Mouse (Mus musculus) forebrain, embryonic 13.5 days (tissue): ENCODE measurements at regions not wholly inside any gene's neighbourhood (a gene's known extent, or its start where the extent isn't known, plus 50 kb on each side); places are given as distances from the start of the nearest gene placed in this dataset.

Experiments used
- ATAC-seq: fragments of 200-750 bp; cut with Nextera tagmentation; 2 replicates; pipeline ENCODE4 v1.8.0; 2017
- H3K27ac ChIP-seq: fragments of 300-500 bp; sonication (generic); 2 replicates; pipeline ENCODE4 v1.5.1; 2015; ENCODE audit warnings: inconsistent platforms, mild to moderate bottlenecking, moderate library complexity
- H3K27me3 ChIP-seq: fragments of 300-500 bp; sonication (generic); 2 replicates; pipeline ENCODE4 v1.6.1; 2015; ENCODE audit warnings: mild to moderate bottlenecking, inconsistent platforms
- H3K36me3 ChIP-seq: fragments of 300-500 bp; sonication (generic); 2 replicates; pipeline ENCODE4 v1.6.1; 2015; ENCODE audit warnings: mild to moderate bottlenecking, inconsistent platforms; ENCODE audit not compliant: poor library complexity, severe bottlenecking
- H3K4me1 ChIP-seq: fragments of 300-500 bp; sonication (generic); 2 replicates; pipeline ENCODE4 v1.6.1; 2015; ENCODE audit warnings: inconsistent platforms
- H3K4me2 ChIP-seq: fragments of 300-500 bp; sonication (generic); 2 replicates; pipeline ENCODE4 v1.6.1; 2015; ENCODE audit warnings: inconsistent platforms, mild to moderate bottlenecking, moderate library complexity
- H3K4me3 ChIP-seq: fragments of 300-500 bp; sonication (generic); 2 replicates; pipeline ENCODE4 v1.5.1; 2015; ENCODE audit warnings: mild to moderate bottlenecking, inconsistent platforms
- H3K9ac ChIP-seq: fragments of 300-500 bp; sonication (generic); 2 replicates; pipeline ENCODE4 v1.6.1; 2015; ENCODE audit warnings: mild to moderate bottlenecking, inconsistent platforms
- H3K9me3 ChIP-seq: fragments of 300-500 bp; sonication (generic); replicated peaks from 2 replicates; pipeline ENCODE4 v1.6.1; 2016; ENCODE audit warnings: inconsistent platforms
- WGBS: fragments of 180-500 bp; shearing (Covaris S2); methylation state at CpG from one replicate; pipeline ENCODE4 v1.1.7; 2015; 5-methylcytosine and 5-hydroxymethylcytosine counted together

- H3K4me2 ChIP-seq: no peak overlapping the region
- ATAC-seq: no peak
- no peaks in the 10 kb centered on the region for H3K27me3 ChIP-seq
- no peaks in the 10 kb centered on the region for H3K9me3 ChIP-seq
- 75% methylated on average over 7 of the region's 7 CpGs for WGBS
- H3K9ac ChIP-seq: no peak overlapping the region
- no peak overlapping the region for H3K4me3 ChIP-seq
- no peak overlapping the region for H3K27ac ChIP-seq
- H3K4me1 ChIP-seq: no peaks in the 10 kb centered on the region
- no peaks in the 10 kb centered on the region for H3K36me3 ChIP-seq
Observed at GRCm38 (mm10) chr2:159307001-159307400, 512.4 kb downstream of the Dhx35 start.

- WGBS: 63% methylated on average over 3 of the region's 3 CpGs
- H3K9ac ChIP-seq: no peak overlapping the region
- H3K27me3 ChIP-seq: no peaks in the 10 kb centered on the region
- no peaks in the 10 kb centered on the region for H3K9me3 ChIP-seq
- no peaks in the 10 kb centered on the region for H3K4me1 ChIP-seq
- no peak for ATAC-seq
- no peaks in the 10 kb centered on the region for H3K36me3 ChIP-seq
- H3K27ac ChIP-seq: no peak overlapping the region
- no peak overlapping the region for H3K4me3 ChIP-seq
- H3K4me2 ChIP-seq: no peak overlapping the region
Observed at GRCm38 (mm10) chr2:159334711-159335110, 540.1 kb downstream of the Dhx35 start.

- WGBS: 69% methylated on average over 2 of the region's 2 CpGs
- H3K4me3 ChIP-seq: no peak overlapping the region
- H3K9me3 ChIP-seq: no peaks in the 10 kb centered on the region
- H3K27ac ChIP-seq: no peak overlapping the region
- no peak; the same call in 1 of the 2 replicates for ATAC-seq
- no peaks in the 10 kb centered on the region for H3K4me1 ChIP-seq
- no peaks in the 10 kb centered on the region for H3K36me3 ChIP-seq
- H3K4me2 ChIP-seq: no peak overlapping the region
- H3K27me3 ChIP-seq: no peaks in the 10 kb centered on the region
- H3K9ac ChIP-seq: no peak overlapping the region
Observed at GRCm38 (mm10) chr2:159336646-159337045, 542.0 kb downstream of the Dhx35 start.

GRCm38 (mm10) chr2:159343624-159344560, 549.3 kb downstream of the Dhx35 start:
- H3K4me2 ChIP-seq: no peak overlapping the region
- no peak for ATAC-seq
- WGBS: 76% methylated on average over 5 of the region's 5 CpGs
- H3K4me1 ChIP-seq: no peaks in the 10 kb centered on the region
- no peak overlapping the region for H3K27ac ChIP-seq
- H3K9me3 ChIP-seq: no peaks in the 10 kb centered on the region
- H3K9ac ChIP-seq: no peak overlapping the region
- H3K27me3 ChIP-seq: no peaks in the 10 kb centered on the region
- no peak overlapping the region for H3K4me3 ChIP-seq
- H3K36me3 ChIP-seq: no peaks in the 10 kb centered on the region

GRCm38 (mm10) chr2:159354247-159354646, 559.6 kb downstream of the Dhx35 start:
- Histone ChIP-seq H3K9me3 (no peaks in the 10 kb centered on the region), H3K36me3 (no peaks in the 10 kb centered on the region), H3K4me3 (no peak overlapping the region), H3K4me2 (no peak overlapping the region), H3K27ac (no peak overlapping the region), H3K27me3 (no peaks in the 10 kb centered on the region), H3K4me1 (0 out of 2 replicates have a peak, but pooled peaks cover 3% of the 10 kb centered on the region), H3K9ac (no peak overlapping the region)
- no peak for ATAC-seq
- WGBS: 87% methylated on average over 2 of the region's 2 CpGs

GRCm38 (mm10) chr2:159356503-159356902, 561.9 kb downstream of the Dhx35 start:
- Histone ChIP-seq H3K27me3 (no peaks in the 10 kb centered on the region), H3K4me1 (0 out of 2 replicates have a peak, but pooled peaks cover 3% of the 10 kb centered on the region), H3K9me3 (no peaks in the 10 kb centered on the region), H3K4me3 (no peak overlapping the region), H3K27ac (no peak overlapping the region), H3K4me2 (no peak overlapping the region), H3K36me3 (no peaks in the 10 kb centered on the region), H3K9ac (no peak overlapping the region)
- WGBS: 39% methylated on average over 5 of the region's 5 CpGs
- ATAC-seq: no peak

- ATAC-seq: no peak
- H3K9me3 ChIP-seq: no peaks in the 10 kb centered on the region
- no peak overlapping the region for H3K27ac ChIP-seq
- no peak overlapping the region for H3K4me2 ChIP-seq
- no peaks in the 10 kb centered on the region for H3K36me3 ChIP-seq
- H3K9ac ChIP-seq: no peak overlapping the region
- no peak overlapping the region for H3K4me3 ChIP-seq
- 85% methylated on average over 3 of the region's 3 CpGs for WGBS
- no peaks in the 10 kb centered on the region for H3K27me3 ChIP-seq
- H3K4me1 ChIP-seq: 0 out of 2 replicates have a peak, but pooled peaks cover 3% of the 10 kb centered on the region
Observed at GRCm38 (mm10) chr2:159361371-159361770, 566.8 kb downstream of the Dhx35 start.

- no peaks in the 10 kb centered on the region for H3K4me1 ChIP-seq
Observed at GRCm38 (mm10) chr2:159392865-159393264, 598.3 kb downstream of the Dhx35 start.

GRCm38 (mm10) chr2:159401421-159402100, 607.0 kb downstream of the Dhx35 start:
- Histone ChIP-seq H3K9ac (no peak overlapping the region), H3K27ac (no peak overlapping the region), H3K36me3 (no peaks in the 10 kb centered on the region), H3K9me3 (no peaks in the 10 kb centered on the region), H3K4me3 (no peak overlapping the region), H3K27me3 (no peaks in the 10 kb centered on the region), H3K4me2 (no peak overlapping the region), H3K4me1 (0 out of 2 replicates have a peak, but pooled peaks cover 4% of the 10 kb centered on the region)
- ATAC-seq: no peak
- 83% methylated on average over 9 of the region's 9 CpGs for WGBS

More at GRCm38 (mm10) chr2:159392865-159393264, 598.3 kb downstream of the Dhx35 start:
- H3K36me3 ChIP-seq: no peaks in the 10 kb centered on the region
- H3K27ac ChIP-seq: no peak overlapping the region
- H3K9ac ChIP-seq: no peak overlapping the region
- H3K27me3 ChIP-seq: no peaks in the 10 kb centered on the region
- H3K4me2 ChIP-seq: no peak overlapping the region
- ATAC-seq: no peak
- no peaks in the 10 kb centered on the region for H3K9me3 ChIP-seq
- no peak overlapping the region for H3K4me3 ChIP-seq
- WGBS: 70% methylated on average over 10 of the region's 10 CpGs

GRCm38 (mm10) chr2:159404940-159405339, 610.3 kb downstream of the Dhx35 start:
- WGBS: 53% methylated on average over 1 of the region's 1 CpGs
- no peak overlapping the region for H3K4me3 ChIP-seq
- H3K4me2 ChIP-seq: no peak overlapping the region
- H3K36me3 ChIP-seq: no peaks in the 10 kb centered on the region
- H3K4me1 ChIP-seq: no peaks in the 10 kb centered on the region
- H3K27ac ChIP-seq: no peak overlapping the region
- no peaks in the 10 kb centered on the region for H3K9me3 ChIP-seq
- no peak overlapping the region for H3K9ac ChIP-seq
- ATAC-seq: no peak
- no peaks in the 10 kb centered on the region for H3K27me3 ChIP-seq

- Histone ChIP-seq H3K4me2 (peak overlapping the region; percentile 16; the same call in 1 of the 2 replicates), H3K9me3 (no peaks in the 10 kb centered on the region), H3K4me3 (no peak overlapping the region), H3K36me3 (no peaks in the 10 kb centered on the region), H3K9ac (no peak overlapping the region), H3K4me1 (peaks cover 25% of the 10 kb centered on the region), H3K27me3 (no peaks in the 10 kb centered on the region), H3K27ac (no peak overlapping the region)
- peak; percentile 70 for ATAC-seq
- 15% methylated on average over 1 of the region's 1 CpGs for WGBS
Observed at GRCm38 (mm10) chr2:159414599-159414998, 620.0 kb downstream of the Dhx35 start.

GRCm38 (mm10) chr2:159418371-159418940, 623.8 kb downstream of the Dhx35 start:
- Histone ChIP-seq H3K27me3 (no peaks in the 10 kb centered on the region), H3K4me3 (no peak overlapping the region), H3K4me1 (peaks cover 25% of the 10 kb centered on the region), H3K9me3 (no peaks in the 10 kb centered on the region), H3K9ac (no peak overlapping the region), H3K36me3 (no peaks in the 10 kb centered on the region), H3K4me2 (no peak overlapping the region), H3K27ac (no peak overlapping the region)
- ATAC-seq: no peak
- 33% methylated on average over 7 of the region's 7 CpGs for WGBS
